Mouse (Mus musculus) G1E (cell line): Measurements from ENCODE around the gene Supt16.

Experiments used
- CTCF ChIP-seq: IDR thresholded peaks from 2 replicates; pipeline ENCODE4 v1.5.1; 2012; ENCODE audit warnings: low read depth, low read length, inconsistent platforms, mixed read lengths
- TAL1 ChIP-seq: conservative IDR thresholded peaks from 2 replicates; pipeline ENCODE4 v1.6.1; 2012; ENCODE audit warnings: low read depth, low read length, inconsistent platforms, mixed read lengths

DNA sequence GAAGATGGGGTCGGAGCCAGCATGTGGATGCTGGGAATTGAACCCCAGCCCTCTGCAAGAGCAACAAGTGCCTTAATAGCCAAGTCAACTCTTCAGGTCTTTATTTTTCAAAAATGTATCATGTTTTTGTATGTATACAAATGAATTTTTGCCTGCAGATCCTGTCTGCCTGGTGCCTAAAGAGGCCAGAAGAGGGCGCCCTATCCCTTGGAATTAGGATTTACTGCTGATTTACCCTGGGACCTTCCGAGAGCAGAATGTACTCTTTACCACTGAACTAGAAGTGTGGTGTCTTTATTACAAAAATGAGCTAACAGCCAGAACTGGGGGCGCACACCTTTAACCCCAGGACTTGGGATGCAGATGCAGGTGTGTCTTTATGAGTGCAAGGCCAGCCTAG lies 73.3 kb downstream of the Supt16 start:
- TF ChIP-seq CTCF = peak; percentile 28; the same call in 1 of the 2 replicates
- no peak for TF ChIP-seq TAL1
